Mouse (Mus musculus): Measurements from ENCODE around the gene Tnfaip2.

DNA sequence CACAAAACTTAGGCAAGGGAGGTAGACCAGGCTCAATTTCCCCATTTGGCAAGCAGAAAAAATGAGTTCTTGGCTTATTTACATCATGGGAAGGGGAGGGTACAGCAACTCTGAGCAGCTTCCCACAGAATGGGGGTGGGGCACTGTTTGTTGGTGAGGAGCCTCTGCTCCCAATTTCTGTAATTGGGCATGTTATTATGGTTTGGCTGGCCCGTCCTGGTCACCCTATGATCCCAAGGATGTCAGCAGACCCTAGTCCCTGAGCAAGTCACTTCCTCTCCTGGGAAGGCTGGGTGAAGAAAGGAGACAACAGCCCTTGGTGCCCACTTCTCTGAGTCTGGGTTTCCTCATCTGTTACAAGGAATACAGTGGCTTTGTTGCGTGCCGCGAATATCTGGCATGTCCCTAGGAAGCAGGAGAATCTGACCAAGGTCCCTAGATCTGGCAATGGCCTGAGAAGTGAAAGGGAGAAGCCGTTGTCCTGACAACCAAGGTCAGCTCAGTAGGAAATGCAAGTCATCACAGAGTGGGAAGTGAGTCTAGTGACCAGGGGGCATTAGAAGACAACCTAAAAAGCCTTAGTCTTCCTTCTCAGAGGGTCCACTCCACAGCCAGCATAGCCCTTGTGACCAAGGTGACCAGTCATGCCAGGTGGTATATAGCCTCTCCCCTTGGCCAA lies 4.9 kb upstream of the Tnfaip2 start:
- TF ChIP-seq GATA1 (IDR thresholded peaks at IDR 0.05; ENCODE audit: borderline replicate concordance, low read length) (no peak), FLI1 (IDR thresholded peaks at IDR 0.05; ENCODE audit: low read length) (no peak)
